Mouse (Mus musculus): Measurements from ENCODE around the gene Tradd. TPM values are rescaled to one million over a fixed set of nuclear protein-coding genes. Genes with fewer than 3 reads are reported as not detected.

Gene Tradd
- 62.3 and 127 TPM in 2 replicates for polyA plus RNA-seq (2012; rRNA removed; ENCODE audit: low replicate concordance)

GRCm38 (mm10) chr8:105264024-105264982 is at the start of gene Tradd, which contains the start of gene Fbxl8:
Tradd (minus strand) TSS chr8:105264609.
Fbxl8 (plus strand) TSS chr8:105264648.

GRCm38 (mm10) chr8:105305211-105306145 is 41.1 kb upstream of the Tradd start, which contains the start of gene Elmo3:
Elmo3 (plus strand) TSS chr8:105305601.

GRCm38 (mm10) chr8:105297511-105298192 is 33.2 kb upstream of the Tradd start, which contains the start of gene E2f4:
E2f4 (plus strand) TSS chr8:105297663.

GRCm38 (mm10) chr8:105295895-105296573 is 31.6 kb upstream of the Tradd start, which contains the start of gene Exoc3l:
Exoc3l (minus strand) TSS chr8:105296101.

GRCm38 (mm10) chr8:105289805-105290460 is 25.5 kb upstream of the Tradd start, which contains the start of gene 4931428F04Rik:
4931428F04Rik (minus strand) TSS chr8:105289864.

GRCm38 (mm10) chr8:105275840-105276239 is 11.4 kb upstream of the Tradd start, which contains the start of gene Nol3:
Nol3 (plus strand) TSS chr8:105276140.

GRCm38 (mm10) chr8:105269461-105269947 is 5.1 kb upstream of the Tradd start, which contains the start of gene Hsf4:
Hsf4 (plus strand) TSS chr8:105269801.

GRCm38 (mm10) chr8:105254966-105255350 is 9.5 kb downstream of the Tradd start, which contains the start of gene B3gnt9:
B3gnt9 (minus strand) TSS chr8:105255153.

GRCm38 (mm10) chr8:105224413-105225271 is 39.8 kb downstream of the Tradd start, which contains the start of gene D230025D16Rik:
D230025D16Rik (plus strand) TSS chr8:105225145.

Other genes with a start within 250 kb of the Tradd start
- 0.59 and 1.7 TPM in 2 replicates for gene Ces3a, start 216.0 kb downstream of the Tradd start, polyA plus RNA-seq (2012; rRNA removed; ENCODE audit: low replicate concordance)
- 0.22 TPM in 1 of 2 replicates, not detected in the other for gene Ces3b, start 180.9 kb downstream of the Tradd start, polyA plus RNA-seq (2012; rRNA removed; ENCODE audit: low replicate concordance)
- not detected in 2 replicates for gene Ces4a, start 132.8 kb downstream of the Tradd start, polyA plus RNA-seq (2012; rRNA removed; ENCODE audit: low replicate concordance)
- gene Cbfb, start 93.9 kb downstream of the Tradd start, polyA plus RNA-seq (2012; rRNA removed; ENCODE audit: low replicate concordance), result 2.2 and 2.7 TPM in 2 replicates
- 8.2 and 10.4 TPM in 2 replicates for gene D230025D16Rik, start 39.5 kb downstream of the Tradd start, polyA plus RNA-seq (2012; rRNA removed; ENCODE audit: low replicate concordance)
- 9.6 and 16.2 TPM in 2 replicates for gene B3gnt9, start 9.5 kb downstream of the Tradd start, polyA plus RNA-seq (2012; rRNA removed; ENCODE audit: low replicate concordance)
- gene Fbxl8, start within 50 bp of the Tradd start, polyA plus RNA-seq (2012; rRNA removed; ENCODE audit: low replicate concordance), result 13.1 and 36.2 TPM in 2 replicates
- gene Hsf4, start 5.2 kb upstream of the Tradd start, polyA plus RNA-seq (2012; rRNA removed; ENCODE audit: low replicate concordance), result 1.0 and 1.4 TPM in 2 replicates
- gene Nol3, start 11.5 kb upstream of the Tradd start, polyA plus RNA-seq (2012; rRNA removed; ENCODE audit: low replicate concordance), result 0.64 and 0.90 TPM in 2 replicates
- gene 4931428F04Rik, start 25.3 kb upstream of the Tradd start, polyA plus RNA-seq (2012; rRNA removed; ENCODE audit: low replicate concordance), result 0.97 and 2.4 TPM in 2 replicates
- 3.0 and 3.4 TPM in 2 replicates for gene Exoc3l, start 31.5 kb upstream of the Tradd start, polyA plus RNA-seq (2012; rRNA removed; ENCODE audit: low replicate concordance)
- gene E2f4, start 33.1 kb upstream of the Tradd start, polyA plus RNA-seq (2012; rRNA removed; ENCODE audit: low replicate concordance), result 107 and 138 TPM in 2 replicates
- 58.7 and 87.7 TPM in 2 replicates for gene Elmo3, start 41.0 kb upstream of the Tradd start, polyA plus RNA-seq (2012; rRNA removed; ENCODE audit: low replicate concordance)
- 6.5 and 8.6 TPM in 2 replicates for gene Lrrc29, start 61.7 kb upstream of the Tradd start, polyA plus RNA-seq (2012; rRNA removed; ENCODE audit: low replicate concordance)
- 120 and 146 TPM in 2 replicates for gene Tmem208, start 61.7 kb upstream of the Tradd start, polyA plus RNA-seq (2012; rRNA removed; ENCODE audit: low replicate concordance)
- 18.1 and 20.1 TPM in 2 replicates for gene Fhod1, start 83.3 kb upstream of the Tradd start, polyA plus RNA-seq (2012; rRNA removed; ENCODE audit: low replicate concordance)
- 3.2 and 4.5 TPM in 2 replicates for gene Slc9a5, start 84.2 kb upstream of the Tradd start, polyA plus RNA-seq (2012; rRNA removed; ENCODE audit: low replicate concordance)
- 0.33 and 0.41 TPM in 2 replicates for gene Plekhg4, start 108.7 kb upstream of the Tradd start, polyA plus RNA-seq (2012; rRNA removed; ENCODE audit: low replicate concordance)
- 0.06 TPM in 1 of 2 replicates, not detected in the other for gene Kctd19, start 148.9 kb upstream of the Tradd start, polyA plus RNA-seq (2012; rRNA removed; ENCODE audit: low replicate concordance)
- 0.22 TPM in 1 of 2 replicates, not detected in the other for gene Lrrc36, start 149.0 kb upstream of the Tradd start, polyA plus RNA-seq (2012; rRNA removed; ENCODE audit: low replicate concordance)
- gene Tppp3, start 206.9 kb upstream of the Tradd start, polyA plus RNA-seq (2012; rRNA removed; ENCODE audit: low replicate concordance), result 53.0 and 57.7 TPM in 2 replicates
- 17.9 and 29.4 TPM in 2 replicates for gene Zdhhc1, start 232.3 kb upstream of the Tradd start, polyA plus RNA-seq (2012; rRNA removed; ENCODE audit: low replicate concordance)